Comparison of ENCODE assay signal across 20 mouse cellular contexts in the genomic region with DNA sequence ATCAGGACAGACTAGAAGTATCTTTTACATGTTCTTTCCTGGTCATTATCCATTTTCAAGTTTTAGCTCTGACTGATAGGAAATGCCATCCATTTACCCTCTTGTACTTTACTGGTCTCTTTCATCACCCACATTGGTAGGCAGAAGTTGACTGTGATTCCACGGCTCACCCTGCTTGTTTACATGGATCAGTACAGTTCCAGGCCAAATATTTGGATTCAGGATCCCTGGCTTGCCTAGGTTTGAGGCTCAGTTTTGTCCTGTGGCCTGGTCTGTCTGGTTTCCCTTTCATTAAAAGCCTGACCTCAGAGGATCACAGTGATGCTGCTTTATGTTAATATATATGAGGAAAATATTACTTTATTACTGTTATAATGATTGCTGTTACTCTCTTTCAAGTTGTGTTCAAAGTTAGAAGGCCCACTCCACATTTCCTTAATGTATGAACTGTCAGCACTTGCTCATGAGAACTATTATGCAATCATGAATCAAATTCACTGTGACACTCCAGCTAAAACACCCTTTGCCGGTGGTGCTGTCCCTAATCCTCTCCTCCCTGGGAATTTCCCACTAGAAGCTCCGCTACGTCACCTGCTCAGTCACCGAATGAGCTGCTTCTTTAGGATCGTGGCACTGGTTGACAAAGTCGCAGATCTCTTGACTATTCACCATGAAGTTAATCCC.
"Had no signal": no experiment of that assay in that cellular context is flagged by ENCODE, and none has a peak within 500 bp of the region (broad histone marks: within the 10 kb centered on the region; RNA-seq: fewer than 3 reads in every experiment).

No protein-coding gene starts in this region.

- H3K27ac ChIP-seq: kidney, postnatal 0 days; limb, embryonic 12.5 days; limb, embryonic 15.5 days; macrophage; midbrain, embryonic 12.5 days; neural tube, embryonic 13.5 days; stomach, postnatal 0 days had no signal

- H3K9ac ChIP-seq: limb, embryonic 12.5 days; limb, embryonic 15.5 days; lung, embryonic 14.5 days; midbrain, embryonic 12.5 days; neural tube, embryonic 13.5 days had no signal

- H3K4me1 ChIP-seq: limb, embryonic 12.5 days; limb, embryonic 15.5 days; midbrain, embryonic 12.5 days; neural tube, embryonic 13.5 days had no signal

- H3K27me3 ChIP-seq: limb, embryonic 12.5 days; limb, embryonic 15.5 days; midbrain, embryonic 12.5 days; neural tube, embryonic 13.5 days had no signal

- DNase-seq: kidney, adult 2 months; kidney, postnatal 25 days; layer of hippocampus, postnatal 36 days; left cerebral cortex, postnatal 4 days; lung, embryonic 14.5 days; retina, postnatal 1 day; right cerebral cortex, postnatal 4 days; thymus, postnatal 25 days had no signal

- ATAC-seq: intestine, postnatal 0 days; lung, postnatal 0 days; midbrain, embryonic 16.5 days had no signal

- H3K9me3 ChIP-seq: limb, embryonic 12.5 days; limb, embryonic 15.5 days; midbrain, embryonic 12.5 days; neural tube, embryonic 13.5 days had no signal

- H3K4me3 ChIP-seq: layer of hippocampus, adult 2 months; limb, embryonic 12.5 days; limb, embryonic 15.5 days; midbrain, embryonic 12.5 days; myocyte; neural tube, embryonic 13.5 days had no signal

- H3K4me2 ChIP-seq: limb, embryonic 12.5 days; limb, embryonic 15.5 days; lung, embryonic 14.5 days; midbrain, embryonic 12.5 days; neural tube, embryonic 13.5 days had no signal
